Mouse (Mus musculus) 416B (cell line): ENCODE results near the gene Tbc1d7.

Experiments used
- DNase-seq: peaks from one replicate; pipeline ENCODE4 v3.0.0; 2011; ENCODE audit warnings: low read depth

Tbc1d7 gene

DNA sequence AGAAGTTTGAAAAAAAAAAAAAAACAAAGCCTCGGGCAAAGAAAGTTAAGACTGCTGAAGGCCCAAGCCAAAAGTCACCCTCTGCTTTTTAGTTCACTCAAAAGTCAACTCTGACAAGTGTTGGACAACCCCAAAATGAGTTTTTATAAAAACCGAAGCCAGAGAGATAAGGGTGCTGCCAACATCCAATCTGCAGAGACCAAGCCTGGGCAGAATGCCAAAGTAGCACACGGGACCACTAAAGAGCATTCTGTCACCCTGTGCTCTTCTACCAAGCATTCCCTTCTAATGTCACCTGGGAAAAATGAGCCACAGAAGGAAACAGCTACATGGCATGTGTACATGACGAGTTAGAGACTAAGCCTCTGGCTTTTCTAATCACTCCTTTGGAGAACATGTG is 36.8 kb downstream of the Tbc1d7 start:
- peak; percentile 32 for DNase-seq

DNA sequence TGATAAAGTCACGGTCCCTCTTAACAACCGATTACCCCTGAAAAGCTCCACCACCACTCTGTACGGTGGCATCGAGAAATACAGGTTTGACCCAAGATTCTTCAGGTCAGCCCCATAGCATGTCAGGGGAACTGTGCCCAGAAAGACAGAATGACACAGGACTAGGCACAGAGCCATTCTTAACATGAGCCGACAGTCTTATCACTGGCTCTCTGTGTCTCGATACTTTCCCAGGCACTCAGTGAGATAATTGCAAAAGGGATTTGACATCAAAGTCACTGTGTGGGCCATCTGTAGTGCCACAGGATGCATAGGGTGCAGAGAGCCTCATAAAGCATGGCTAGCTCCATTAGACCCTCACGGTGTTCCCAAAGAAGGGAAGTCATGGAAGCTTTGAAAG is 37.9 kb downstream of the Tbc1d7 start:
- DNase-seq: no peak

DNA sequence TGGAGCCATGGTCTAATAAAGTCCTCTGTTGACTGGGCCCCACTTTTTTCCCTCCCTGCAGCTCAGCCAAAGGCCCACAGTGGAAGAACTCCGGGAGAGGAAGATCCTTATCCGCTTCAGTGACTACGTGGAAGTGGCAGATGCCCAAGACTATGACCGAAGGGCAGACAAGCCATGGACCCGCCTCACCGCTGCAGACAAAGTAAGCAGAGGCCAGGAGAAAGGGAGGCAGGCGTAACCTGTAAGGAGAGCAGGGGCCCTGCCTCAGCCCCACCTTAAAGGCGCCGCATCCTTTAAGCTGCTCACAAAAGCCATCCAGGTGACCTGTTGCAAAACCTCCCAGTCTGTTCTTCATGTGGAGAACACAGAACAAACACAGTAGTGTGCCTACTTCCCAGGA is 38.4 kb downstream of the Tbc1d7 start:
- no peak for DNase-seq

DNA sequence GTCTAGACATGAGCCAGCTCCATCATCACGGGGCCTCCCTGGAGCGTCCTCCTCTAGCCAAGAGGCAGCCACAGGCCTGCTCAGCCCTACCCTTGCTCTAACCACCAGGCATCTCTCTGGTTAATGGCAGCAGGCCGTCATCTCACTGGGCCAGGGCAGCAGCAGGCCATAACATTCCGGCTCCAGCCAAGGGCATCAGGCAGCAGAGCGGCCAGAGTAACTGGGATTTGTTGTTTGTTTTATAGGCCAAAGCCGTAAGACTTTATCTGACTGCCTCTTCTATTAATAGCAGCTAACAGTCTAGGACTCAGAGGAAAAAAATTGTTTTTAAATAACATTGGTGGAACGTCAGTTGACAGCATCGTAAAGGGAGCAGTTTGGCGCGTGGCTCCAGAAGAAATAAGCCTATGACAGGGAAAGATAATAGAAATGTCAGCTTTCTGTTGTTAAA is 39.5 kb downstream of the Tbc1d7 start:
- DNase-seq: no peak

DNA sequence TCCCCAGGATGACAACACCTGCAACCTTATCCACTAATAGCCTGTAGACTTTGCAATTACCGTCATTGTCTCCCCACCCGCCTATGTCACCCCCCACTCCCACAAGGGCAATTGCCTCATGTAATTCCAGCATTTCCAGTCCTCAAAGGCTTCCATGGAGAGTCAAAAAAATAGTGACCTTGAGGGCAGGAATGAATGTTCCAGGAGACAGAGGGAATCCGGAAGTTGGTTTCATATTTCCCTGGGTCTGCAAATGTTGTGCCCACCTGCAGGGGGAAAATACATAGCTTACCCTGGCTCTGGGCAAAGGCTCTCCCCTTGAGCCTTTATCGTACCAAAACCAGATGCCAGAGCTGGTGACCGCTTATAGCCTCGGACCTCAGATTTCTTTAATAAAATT is 41.1 kb downstream of the Tbc1d7 start:
- DNase-seq: no peak

DNA sequence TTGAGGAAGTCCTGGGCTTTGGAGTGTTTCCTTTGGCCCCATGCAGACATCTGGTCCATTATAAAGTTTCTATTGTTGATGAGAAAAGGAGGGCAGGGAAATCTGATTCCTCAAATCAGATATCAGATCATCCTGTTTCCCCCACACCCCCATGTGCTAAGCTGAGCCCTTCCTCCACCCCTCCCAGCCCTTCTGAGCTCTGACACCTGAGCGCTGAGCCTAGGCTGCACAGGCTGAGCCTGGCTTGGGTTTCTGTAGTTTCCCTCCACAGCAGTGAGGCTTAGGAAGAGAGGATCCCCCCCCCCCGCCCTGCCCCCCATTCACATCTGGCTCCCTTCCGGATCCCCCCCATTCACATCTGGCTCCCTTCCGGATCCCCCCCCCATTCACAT is 46.6 kb downstream of the Tbc1d7 start:
- no peak for DNase-seq

DNA sequence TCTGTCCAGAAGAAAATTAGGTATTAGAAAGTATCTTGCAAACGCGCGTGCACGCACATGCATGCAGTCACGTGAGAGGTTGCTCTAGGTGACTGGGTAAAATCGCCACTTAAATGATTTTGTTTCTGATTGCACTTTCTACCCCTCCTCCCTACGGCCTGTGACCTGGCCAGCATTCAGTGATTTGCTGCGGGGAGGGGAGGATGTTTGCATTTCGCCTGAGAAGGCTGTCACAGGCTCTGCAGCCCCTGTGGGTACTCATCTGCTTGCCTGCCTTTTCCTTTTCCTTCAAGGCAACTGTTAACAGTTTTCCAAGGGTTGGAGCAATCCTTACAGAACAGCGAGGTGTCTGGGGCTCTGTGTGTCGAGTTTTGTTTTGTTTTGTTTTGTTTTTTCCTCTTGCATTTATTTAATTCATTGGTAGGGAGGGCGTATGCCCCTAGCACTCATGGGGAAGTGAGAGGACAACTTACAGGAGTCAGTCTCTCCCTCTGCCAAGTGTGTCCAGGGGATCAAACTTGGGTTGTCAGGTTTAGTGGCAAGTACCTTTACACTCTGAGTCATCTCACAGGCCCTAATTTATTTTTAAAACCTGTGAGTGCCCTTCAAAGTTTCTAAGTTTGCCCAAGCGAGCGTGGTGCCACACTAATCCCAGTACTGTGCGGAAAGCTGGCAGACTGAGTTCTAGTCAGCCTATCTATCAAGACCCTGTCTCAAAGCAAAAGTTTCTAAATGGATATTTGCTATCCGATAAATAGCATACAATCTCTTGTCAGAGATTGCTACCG is 47.2 kb downstream of the Tbc1d7 start:
- DNase-seq: no peak

DNA sequence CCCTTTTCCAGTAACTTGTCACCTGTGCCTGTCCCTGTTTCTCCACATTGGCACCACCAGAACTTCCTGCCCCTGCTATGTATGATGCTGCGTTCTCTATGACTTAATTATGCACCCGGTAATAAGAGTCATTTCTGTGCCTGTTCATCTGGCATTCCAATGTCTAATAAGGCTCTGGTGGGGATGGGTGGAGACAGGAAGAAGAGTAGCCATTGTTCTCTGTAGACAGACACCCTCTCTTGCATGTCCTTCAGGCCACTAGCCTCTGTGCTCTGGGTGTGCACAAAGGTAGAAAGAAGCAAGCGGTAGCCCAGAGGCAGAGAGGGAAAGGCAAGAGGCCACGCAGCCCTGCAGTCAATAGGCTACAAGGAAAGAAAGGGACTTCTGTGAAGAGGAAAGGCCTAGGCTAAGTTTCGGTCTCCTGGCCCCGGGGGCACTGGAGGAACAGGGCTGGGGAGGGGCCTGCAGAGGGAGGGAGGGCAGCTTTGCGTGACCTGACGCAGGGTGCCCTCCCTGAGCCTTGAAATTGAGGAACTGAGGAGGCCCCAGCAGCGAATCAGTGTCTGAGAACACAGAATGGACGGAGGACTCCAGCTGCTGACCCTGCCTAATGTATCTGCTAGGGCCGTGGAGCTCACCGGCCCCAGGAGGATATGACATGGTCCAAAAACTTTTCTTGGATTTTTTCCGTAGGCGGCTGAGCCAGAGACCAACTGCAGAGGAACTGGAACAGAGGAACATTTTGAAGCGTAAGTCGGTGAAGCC is 48.8 kb downstream of the Tbc1d7 start:
- DNase-seq: no peak

DNA sequence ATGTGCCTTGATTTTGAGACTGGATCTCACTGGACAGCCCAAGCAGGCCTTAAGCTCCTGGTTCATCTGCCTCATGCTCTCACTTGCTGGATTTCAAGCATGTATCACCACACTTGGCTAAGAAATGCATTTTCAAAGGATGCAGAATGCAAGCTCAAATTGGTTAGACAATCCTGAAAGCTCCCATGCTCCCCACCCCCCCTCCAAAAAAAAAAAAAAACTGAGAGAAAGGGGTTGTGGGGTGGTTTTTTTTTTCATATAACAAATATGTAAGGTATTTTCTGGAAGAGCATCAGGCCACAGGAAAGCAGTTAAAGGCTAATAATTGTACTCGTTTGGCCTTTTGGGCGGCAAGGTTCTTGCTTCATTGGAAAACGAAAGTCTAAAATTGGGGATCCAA is 58.2 kb downstream of the Tbc1d7 start:
- no peak for DNase-seq

DNA sequence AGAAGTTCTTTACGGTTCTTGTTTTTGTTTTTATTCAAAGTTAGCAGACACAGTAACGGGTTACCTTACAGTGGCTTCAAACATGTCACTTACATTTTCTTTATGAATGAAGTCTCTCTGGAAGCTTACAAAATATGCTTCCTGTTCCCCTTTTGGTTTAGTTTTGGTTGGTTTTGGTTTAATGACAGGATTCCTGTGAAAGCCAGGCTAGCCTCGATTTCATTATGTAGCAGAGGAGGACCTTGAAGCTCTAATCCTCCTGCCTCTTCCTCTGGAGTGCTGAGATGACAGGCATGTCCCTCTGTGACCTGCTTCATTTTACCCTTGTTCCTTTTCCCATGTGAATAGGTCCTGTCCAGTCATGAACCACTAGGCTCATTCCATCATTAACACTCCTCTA is 58.6 kb downstream of the Tbc1d7 start:
- peak; percentile 2 for DNase-seq

DNA sequence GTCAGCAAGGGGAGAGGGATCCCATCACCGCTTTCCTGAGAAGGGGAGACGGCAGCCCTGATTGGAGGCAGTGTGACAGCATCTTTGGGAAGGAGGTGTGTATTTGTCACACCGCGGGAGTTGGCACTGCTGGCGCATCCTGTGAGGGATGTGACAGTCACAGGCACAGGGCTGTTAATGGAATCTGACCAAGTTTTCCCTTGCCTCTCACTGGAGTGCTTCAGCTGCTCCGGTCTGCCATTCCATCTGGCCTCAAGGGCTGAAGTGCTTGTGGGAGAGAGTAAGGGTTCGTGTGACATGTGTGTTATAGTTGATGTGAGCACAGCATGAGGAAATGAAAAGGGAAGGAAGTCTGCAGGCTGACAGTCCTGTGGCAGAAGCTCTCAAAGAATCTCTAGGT is 59.0 kb downstream of the Tbc1d7 start:
- DNase-seq: no peak

DNA sequence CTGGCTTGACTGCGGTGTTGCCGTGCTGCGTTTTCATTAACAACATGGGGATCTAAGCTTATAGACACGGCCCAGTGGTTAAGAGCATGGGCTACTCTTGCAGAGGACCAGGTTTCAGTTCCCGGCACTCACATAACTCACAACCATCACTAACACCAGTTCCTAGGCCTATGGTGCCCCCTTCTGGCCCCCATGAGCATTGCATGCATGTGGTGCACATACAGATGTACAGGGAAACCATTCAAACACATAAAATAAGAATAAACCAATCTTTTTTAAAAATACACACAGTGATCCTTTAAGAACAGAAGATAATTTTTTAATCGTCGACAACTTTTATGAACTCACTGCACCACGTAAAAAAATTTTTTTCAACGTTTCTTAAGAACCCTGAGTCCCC is 66.8 kb downstream of the Tbc1d7 start:
- DNase-seq: no peak

DNA sequence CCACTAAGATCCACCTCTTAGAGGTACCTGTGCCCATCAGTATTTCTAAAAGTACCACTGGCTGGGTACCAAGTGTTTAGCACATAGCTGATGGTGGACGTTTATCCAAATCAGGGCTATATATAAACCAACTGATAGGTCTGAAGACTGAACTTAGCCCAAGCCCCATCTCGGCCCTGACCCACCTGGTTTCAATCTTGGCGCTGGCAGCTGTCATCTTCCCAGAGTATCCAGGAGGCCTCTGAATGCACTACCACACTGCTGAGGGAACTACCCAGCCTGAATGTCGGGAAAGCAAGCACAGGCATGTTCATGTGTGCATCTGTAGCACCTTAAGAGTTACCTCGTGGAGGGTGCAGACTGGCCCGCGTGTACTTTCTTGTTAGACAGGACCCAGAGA is 68.4 kb downstream of the Tbc1d7 start:
- DNase-seq: no peak
